ENCODE assay signal across 9 mouse cellular contexts in the genomic region with DNA sequence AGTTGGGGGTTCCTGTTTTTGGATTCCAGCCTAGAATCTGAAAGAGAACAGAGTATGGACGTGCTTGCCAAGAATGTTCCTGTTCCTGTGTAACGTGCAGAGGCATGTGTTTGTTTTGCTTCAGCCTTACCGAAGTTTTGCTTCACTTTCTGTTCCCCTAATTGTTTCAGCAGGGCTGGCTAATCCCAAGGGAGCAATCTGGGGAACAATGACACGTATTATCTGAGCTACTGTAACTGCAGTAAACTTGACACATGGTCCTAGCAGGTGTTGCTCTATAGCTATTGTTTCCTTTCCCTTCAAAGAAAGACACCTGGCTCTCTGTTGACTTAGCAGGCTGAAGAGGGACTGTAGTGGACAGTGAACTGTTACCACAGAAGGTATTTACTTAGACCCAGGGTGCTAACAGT. TPM values are rescaled to one million over a fixed set of nuclear protein-coding genes. Genes with fewer than 3 reads are reported as not detected.
A peak's percentile ranks its signal among the peaks of the same experiment; 100 is the strongest.
DNase-seq lines count a peak whose midpoint lies in the region; ATAC-seq and TF ChIP-seq lines count a peak whose summit lies in the region.
"Had no signal": no experiment of that assay in that cellular context is flagged by ENCODE, and none has a peak within 500 bp of the region (broad histone marks: within the 10 kb centered on the region; RNA-seq: fewer than 3 reads in every experiment).

No protein-coding gene starts in this region.

- no peak for TF ChIP-seq CTCF in bone marrow, adult 2 months (IDR thresholded peaks at IDR 0.05; ENCODE audit: control insufficient read depth, insufficient read depth, low read length)
- TF ChIP-seq CTCF in liver, postnatal 0 days (IDR thresholded peaks at IDR 0.05; ENCODE audit: low read depth): no peak

- no peak for ATAC-seq in heart, embryonic 11.5 days (replicated peaks; ENCODE audit: insufficient number of reproducible peaks, low FRiP score, low TSS enrichment)
- peak; percentile 70 for ATAC-seq in heart, embryonic 15.5 days (replicated peaks; ENCODE audit: insufficient number of reproducible peaks, insufficient read depth, low FRiP score, low read depth)
- peak; percentile 82 for ATAC-seq in liver, postnatal 0 days

- TF ChIP-seq EP300 in liver, postnatal 0 days (IDR thresholded peaks at IDR 0.05; ENCODE audit: low read depth): no peak

- H3K4me2 ChIP-seq in heart, embryonic 11.5 days: no peak overlapping the region
- peak overlapping the region; percentile 26; the same call in 1 of the 2 replicates for H3K4me2 ChIP-seq in heart, embryonic 15.5 days
- H3K4me2 ChIP-seq in liver, postnatal 0 days (ENCODE audit: low read depth, low read length): peak overlapping the region; percentile 51

- no peaks in the 10 kb centered on the region for H3K27me3 ChIP-seq in heart, embryonic 11.5 days (ENCODE audit: control insufficient read depth, insufficient read depth, low read length)
- H3K27me3 ChIP-seq in heart, embryonic 15.5 days: no peaks in the 10 kb centered on the region
- H3K27me3 ChIP-seq in liver, postnatal 0 days (ENCODE audit: insufficient read depth, low read length): no peaks in the 10 kb centered on the region

- H3K27ac ChIP-seq in heart, embryonic 11.5 days (ENCODE audit: low read depth, low read length): no peak overlapping the region
- H3K27ac ChIP-seq in bone marrow, adult 2 months (ENCODE audit: control insufficient read depth, insufficient read depth, low read depth, low read length, poor library complexity): peak overlapping the region; percentile 60; the same call in 1 of the 2 replicates
- peak overlapping the region; percentile 68 for H3K27ac ChIP-seq in heart, embryonic 15.5 days
- H3K27ac ChIP-seq in liver, postnatal 0 days (ENCODE audit: low read depth): peak overlapping the region; percentile 76

- H3K9ac ChIP-seq in heart, embryonic 11.5 days (ENCODE audit: low read depth, low read length): no peak overlapping the region
- no peak overlapping the region for H3K9ac ChIP-seq in heart, embryonic 15.5 days
- peak overlapping the region; percentile 18; the same call in 1 of the 2 replicates for H3K9ac ChIP-seq in liver, postnatal 0 days (replicated peaks)

- H3K4me3 ChIP-seq in heart, embryonic 11.5 days (ENCODE audit: low read depth, low read length): no peak overlapping the region
- no peak overlapping the region for H3K4me3 ChIP-seq in bone marrow, adult 2 months (replicated peaks; ENCODE audit: control insufficient read depth, low read depth, low read length)
- no peak overlapping the region for H3K4me3 ChIP-seq in heart, embryonic 15.5 days
- 0 out of 2 replicates have a peak overlapping the region, but pooled peaks have one; percentile 2 for H3K4me3 ChIP-seq in liver, postnatal 0 days (ENCODE audit: low read depth, low read length)

- WGBS in heart, embryonic 11.5 days (ENCODE audit: insufficient replicate concordance): 41% methylated on average over 4 of the region's 4 CpGs
- 13% methylated on average over 4 of the region's 4 CpGs for WGBS in bone marrow, adult 2 months
- WGBS in heart, embryonic 15.5 days: 19% methylated on average over 4 of the region's 4 CpGs
- 14% methylated on average over 4 of the region's 4 CpGs for WGBS in liver, postnatal 0 days (ENCODE audit: insufficient replicate concordance)

- no peaks in the 10 kb centered on the region for H3K4me1 ChIP-seq in heart, embryonic 11.5 days (ENCODE audit: control insufficient read depth, insufficient read depth, low read length)
- no peaks in the 10 kb centered on the region; the same call in 1 of the 2 replicates for H3K4me1 ChIP-seq in bone marrow, adult 2 months (ENCODE audit: control insufficient read depth, insufficient read depth, low read length)
- peaks cover 13% of the 10 kb centered on the region for H3K4me1 ChIP-seq in heart, embryonic 15.5 days (replicated peaks)
- H3K4me1 ChIP-seq in liver, postnatal 0 days (ENCODE audit: insufficient read depth): peaks cover 7% of the 10 kb centered on the region; the same call in 1 of the 2 replicates

- no peaks in the 10 kb centered on the region for H3K9me3 ChIP-seq in heart, embryonic 11.5 days (replicated peaks; ENCODE audit: control insufficient read depth, low read length)
- no peaks in the 10 kb centered on the region for H3K9me3 ChIP-seq in heart, embryonic 15.5 days (replicated peaks)
- H3K9me3 ChIP-seq in liver, postnatal 0 days (ENCODE audit: low read length): no peaks in the 10 kb centered on the region

- H3K36me3 ChIP-seq in heart, embryonic 11.5 days (ENCODE audit: control insufficient read depth, insufficient read depth, low read length): no peaks in the 10 kb centered on the region
- no peaks in the 10 kb centered on the region for H3K36me3 ChIP-seq in heart, embryonic 15.5 days
- H3K36me3 ChIP-seq in liver, postnatal 0 days (replicated peaks; ENCODE audit: insufficient read depth, low read length): no peaks in the 10 kb centered on the region

- peak; percentile 69 to 87 for DNase-seq in heart, adult 18-20 months
- DNase-seq in liver, postnatal 0 days: no peak
- DNase-seq in thymus, adult 18-20 months: no peak
- no peak for DNase-seq in ovary, adult 18-20 months (ENCODE audit: low spot score)
- no peak for DNase-seq in left cerebral cortex, adult 18-20 months (ENCODE audit: low spot score in 2 of 2)

- no peak for TF ChIP-seq POLR2A in bone marrow, adult 2 months (IDR thresholded peaks at IDR 0.05; ENCODE audit: borderline replicate concordance, control insufficient read depth, low read depth, low read length)

RNA-seq across cellular contexts. Expression of a gene that starts 25.3 kb away (rescaled TPM):
- total RNA-seq in heart, adult 18-20 months (2021): 10 to 100 TPM; 20.8 to 29.9 TPM
- 6.7 and 10.2 TPM in 2 replicates for polyA plus RNA-seq in heart, embryonic 11.5 days (2014; fragmentation: Nextera tagmentation; extraction: Ambion mirVana)
- polyA plus RNA-seq in bone marrow, adult 2 months (2011; ENCODE audit: insufficient read depth, insufficient read length, low replicate concordance, missing spikeins): 0.68 and 1.6 TPM in 2 replicates
- 9.1 and 9.3 TPM in 2 replicates for polyA plus RNA-seq in heart, embryonic 15.5 days (2015; fragmentation: Nextera tagmentation; extraction: Ambion mirVana)
- polyA plus RNA-seq in liver, postnatal 0 days (2015; fragmentation: Nextera tagmentation; extraction: Ambion mirVana): 1.2 and 1.6 TPM in 2 replicates
- 10 to 100 TPM; 11.4 to 14.5 TPM for total RNA-seq in left cerebral cortex, adult 18-20 months (2021)
- total RNA-seq: MEL had no signal

Comparison
In these comparisons a context has a peak if more than half of its experiments do, and no peak if none do; other contexts are left out.
1. DNase-seq: peak in heart, adult 18-20 months (2 of 2); none in liver, postnatal 0 days (single experiment), thymus, adult 18-20 months (0 of 2), ovary, adult 18-20 months (single experiment) and left cerebral cortex, adult 18-20 months (0 of 2).